Mouse (Mus musculus): Measurements from ENCODE around the gene Zfp445.

GRCm38 (mm10) chr9:122845621-122846020 lies 20.2 kb downstream of the Zfp445 start:
- no peak for TF ChIP-seq EP300 (IDR thresholded peaks at IDR 0.05; ENCODE audit: low read depth)
- TF ChIP-seq CTCF (IDR thresholded peaks at IDR 0.05; ENCODE audit: low read depth) = no peak
